Mouse (Mus musculus): Measurements from ENCODE around the gene Mrpl16. TPM values are rescaled to one million over a fixed set of nuclear protein-coding genes. Genes with fewer than 3 reads are reported as not detected.

Gene Mrpl16
- polyA plus RNA-seq, 1 experiment from 2014 or later: 53.7 TPM

- no peak for ATAC-seq (replicated peaks; ENCODE audit: insufficient number of reproducible peaks, low FRiP score, low TSS enrichment, low read depth)
- H3K27ac ChIP-seq (replicated peaks; ENCODE audit: low read depth, low read length): no peak within 1 kb of the TSS
- H3K4me2 ChIP-seq (ENCODE audit: low read depth, low read length): no peak within 1 kb of the TSS
- no peak within 1 kb of the TSS for H3K4me3 ChIP-seq (ENCODE audit: low read depth, low read length)
- H3K9ac ChIP-seq (replicated peaks; ENCODE audit: low read length): no peak within 1 kb of the TSS
- no peaks in the 10 kb centered on the region for H3K36me3 ChIP-seq (replicated peaks; ENCODE audit: control insufficient read depth, insufficient read depth, low read depth, low read length)
- 75% methylated on average over 2 of the region's 2 CpGs for WGBS
- no peaks in the 10 kb centered on the region for H3K4me1 ChIP-seq (ENCODE audit: control insufficient read depth, insufficient read depth, low read length)
- no peaks in the 10 kb centered on the region for H3K9me3 ChIP-seq (replicated peaks; ENCODE audit: control insufficient read depth, low read length)
- no peaks in the 10 kb centered on the region for H3K27me3 ChIP-seq (ENCODE audit: control insufficient read depth, insufficient read depth, low read length)
- DNase-seq (ENCODE audit: low spot score): no peak
Observed at GRCm38 (mm10) chr19:11747298-11747697, 22.9 kb upstream of the Mrpl16 start, which contains the start of gene Gif. Gif (plus strand) TSS chr19:11747554.

- Histone ChIP-seq H3K9ac (replicated peaks; ENCODE audit: low read length) (no peak overlapping the region), H3K27ac (replicated peaks; ENCODE audit: low read depth, low read length) (no peak overlapping the region), H3K4me1 (ENCODE audit: control insufficient read depth, insufficient read depth, low read length) (no peaks in the 10 kb centered on the region), H3K4me2 (ENCODE audit: low read depth, low read length) (no peak overlapping the region), H3K4me3 (ENCODE audit: low read depth, low read length) (no peak overlapping the region), H3K27me3 (ENCODE audit: control insufficient read depth, insufficient read depth, low read length) (no peaks in the 10 kb centered on the region), H3K36me3 (replicated peaks; ENCODE audit: control insufficient read depth, insufficient read depth, low read depth, low read length) (no peaks in the 10 kb centered on the region), H3K9me3 (replicated peaks; ENCODE audit: control insufficient read depth, low read length) (no peaks in the 10 kb centered on the region)
- no peak for DNase-seq (ENCODE audit: low spot score)
- no peak for ATAC-seq (replicated peaks; ENCODE audit: insufficient number of reproducible peaks, low FRiP score, low TSS enrichment, low read depth)
- 86% methylated on average over 3 of the region's 3 CpGs for WGBS
Observed at GRCm38 (mm10) chr19:11765059-11765458, 5.1 kb upstream of the Mrpl16 start.

GRCm38 (mm10) chr19:11766413-11766812, 3.8 kb upstream of the Mrpl16 start:
- no peak overlapping the region for H3K4me2 ChIP-seq (ENCODE audit: low read depth, low read length)
- no peak overlapping the region for H3K4me3 ChIP-seq (ENCODE audit: low read depth, low read length)
- H3K9me3 ChIP-seq (replicated peaks; ENCODE audit: control insufficient read depth, low read length): no peaks in the 10 kb centered on the region
- H3K4me1 ChIP-seq (ENCODE audit: control insufficient read depth, insufficient read depth, low read length): no peaks in the 10 kb centered on the region
- ATAC-seq (replicated peaks; ENCODE audit: insufficient number of reproducible peaks, low FRiP score, low TSS enrichment, low read depth) (no peak), DNase-seq (ENCODE audit: low spot score) (no peak)
- no peaks in the 10 kb centered on the region for H3K36me3 ChIP-seq (replicated peaks; ENCODE audit: control insufficient read depth, insufficient read depth, low read depth, low read length)
- no peaks in the 10 kb centered on the region for H3K27me3 ChIP-seq (ENCODE audit: control insufficient read depth, insufficient read depth, low read length)
- 69% methylated on average over 4 of the region's 4 CpGs for WGBS
- H3K27ac ChIP-seq (replicated peaks; ENCODE audit: low read depth, low read length): no peak overlapping the region
- H3K9ac ChIP-seq (replicated peaks; ENCODE audit: low read length): no peak overlapping the region

GRCm38 (mm10) chr19:11768163-11768562, 2.0 kb upstream of the Mrpl16 start:
- H3K4me2 ChIP-seq (ENCODE audit: low read depth, low read length): no peak overlapping the region
- no peak overlapping the region for H3K27ac ChIP-seq (replicated peaks; ENCODE audit: low read depth, low read length)
- H3K9me3 ChIP-seq (replicated peaks; ENCODE audit: control insufficient read depth, low read length): no peaks in the 10 kb centered on the region
- ATAC-seq (replicated peaks; ENCODE audit: insufficient number of reproducible peaks, low FRiP score, low TSS enrichment, low read depth) (no peak), DNase-seq (ENCODE audit: low spot score) (peak; percentile 71)
- H3K9ac ChIP-seq (replicated peaks; ENCODE audit: low read length): no peak overlapping the region
- 19% methylated on average over 3 of the region's 3 CpGs for WGBS
- no peaks in the 10 kb centered on the region for H3K27me3 ChIP-seq (ENCODE audit: control insufficient read depth, insufficient read depth, low read length)
- H3K4me1 ChIP-seq (ENCODE audit: control insufficient read depth, insufficient read depth, low read length): no peaks in the 10 kb centered on the region
- H3K36me3 ChIP-seq (replicated peaks; ENCODE audit: control insufficient read depth, insufficient read depth, low read depth, low read length): no peaks in the 10 kb centered on the region
- no peak overlapping the region for H3K4me3 ChIP-seq (ENCODE audit: low read depth, low read length)

- H3K27me3 ChIP-seq (ENCODE audit: control insufficient read depth, insufficient read depth, low read length): no peaks in the 10 kb centered on the region
- H3K4me1 ChIP-seq (ENCODE audit: control insufficient read depth, insufficient read depth, low read length): no peaks in the 10 kb centered on the region
- H3K4me2 ChIP-seq (ENCODE audit: low read depth, low read length): no peak overlapping the region
- H3K27ac ChIP-seq (replicated peaks; ENCODE audit: low read depth, low read length): no peak overlapping the region
- no peaks in the 10 kb centered on the region for H3K9me3 ChIP-seq (replicated peaks; ENCODE audit: control insufficient read depth, low read length)
- no peak overlapping the region for H3K9ac ChIP-seq (replicated peaks; ENCODE audit: low read length)
- no peaks in the 10 kb centered on the region for H3K36me3 ChIP-seq (replicated peaks; ENCODE audit: control insufficient read depth, insufficient read depth, low read depth, low read length)
- ATAC-seq (replicated peaks; ENCODE audit: insufficient number of reproducible peaks, low FRiP score, low TSS enrichment, low read depth) (no peak), DNase-seq (ENCODE audit: low spot score) (no peak)
- WGBS: 88% methylated on average over 5 of the region's 5 CpGs
- H3K4me3 ChIP-seq (ENCODE audit: low read depth, low read length): no peak overlapping the region
Observed at GRCm38 (mm10) chr19:11769257-11769920, 802 bp upstream of the Mrpl16 start.

GRCm38 (mm10) chr19:11777191-11777865, 7.1 kb downstream of the Mrpl16 start:
- Histone ChIP-seq H3K9me3 (replicated peaks; ENCODE audit: control insufficient read depth, low read length) (no peaks in the 10 kb centered on the region), H3K9ac (replicated peaks; ENCODE audit: low read length) (no peak overlapping the region), H3K27ac (replicated peaks; ENCODE audit: low read depth, low read length) (no peak overlapping the region), H3K4me3 (ENCODE audit: low read depth, low read length) (no peak overlapping the region), H3K4me2 (ENCODE audit: low read depth, low read length) (no peak overlapping the region), H3K27me3 (ENCODE audit: control insufficient read depth, insufficient read depth, low read length) (no peaks in the 10 kb centered on the region), H3K4me1 (ENCODE audit: control insufficient read depth, insufficient read depth, low read length) (no peaks in the 10 kb centered on the region), H3K36me3 (replicated peaks; ENCODE audit: control insufficient read depth, insufficient read depth, low read depth, low read length) (no peaks in the 10 kb centered on the region)
- ATAC-seq (replicated peaks; ENCODE audit: insufficient number of reproducible peaks, low FRiP score, low TSS enrichment, low read depth): 0 out of 2 replicates have a peak, but pooled peaks have one; percentile 29
- WGBS: 62% methylated on average over 7 of the region's 7 CpGs
- peak; percentile 70 for DNase-seq (ENCODE audit: low spot score)

GRCm38 (mm10) chr19:11785409-11786154, 15.4 kb downstream of the Mrpl16 start:
- no peaks in the 10 kb centered on the region for H3K4me1 ChIP-seq (ENCODE audit: control insufficient read depth, insufficient read depth, low read length)
- no peak overlapping the region for H3K4me3 ChIP-seq (ENCODE audit: low read depth, low read length)
- no peak for ATAC-seq (replicated peaks; ENCODE audit: insufficient number of reproducible peaks, low FRiP score, low TSS enrichment, low read depth)
- no peak for DNase-seq (ENCODE audit: low spot score)
- 89% methylated on average over 14 of the region's 14 CpGs for WGBS
- no peak overlapping the region for H3K27ac ChIP-seq (replicated peaks; ENCODE audit: low read depth, low read length)
- no peaks in the 10 kb centered on the region for H3K27me3 ChIP-seq (ENCODE audit: control insufficient read depth, insufficient read depth, low read length)
- H3K4me2 ChIP-seq (ENCODE audit: low read depth, low read length): no peak overlapping the region
- no peaks in the 10 kb centered on the region for H3K9me3 ChIP-seq (replicated peaks; ENCODE audit: control insufficient read depth, low read length)
- H3K9ac ChIP-seq (replicated peaks; ENCODE audit: low read length): no peak overlapping the region
- no peaks in the 10 kb centered on the region for H3K36me3 ChIP-seq (replicated peaks; ENCODE audit: control insufficient read depth, insufficient read depth, low read depth, low read length)

- Histone ChIP-seq H3K4me2 (ENCODE audit: low read depth, low read length) (no peak overlapping the region), H3K9ac (replicated peaks; ENCODE audit: low read length) (no peak overlapping the region), H3K4me1 (ENCODE audit: control insufficient read depth, insufficient read depth, low read length) (no peaks in the 10 kb centered on the region), H3K9me3 (replicated peaks; ENCODE audit: control insufficient read depth, low read length) (no peaks in the 10 kb centered on the region), H3K4me3 (ENCODE audit: low read depth, low read length) (no peak overlapping the region), H3K36me3 (replicated peaks; ENCODE audit: control insufficient read depth, insufficient read depth, low read depth, low read length) (no peaks in the 10 kb centered on the region), H3K27me3 (ENCODE audit: control insufficient read depth, insufficient read depth, low read length) (no peaks in the 10 kb centered on the region), H3K27ac (replicated peaks; ENCODE audit: low read depth, low read length) (no peak overlapping the region)
- no peak for DNase-seq (ENCODE audit: low spot score)
- WGBS: 93% methylated on average over 6 of the region's 6 CpGs
- ATAC-seq (replicated peaks; ENCODE audit: insufficient number of reproducible peaks, low FRiP score, low TSS enrichment, low read depth): no peak
Observed at GRCm38 (mm10) chr19:11787826-11788225, 17.6 kb downstream of the Mrpl16 start.

Data from embryonic facial prominence, embryonic 11.5 days (tissue).